Mouse (Mus musculus) CH12.LX (cell line): ENCODE measurements around the gene Ms4a1. TPM values are rescaled to one million over a fixed set of nuclear protein-coding genes. Genes with fewer than 3 reads are reported as not detected.

Experiments
- DNase-seq: peaks from one replicate; pipeline ENCODE4 v3.0.0-alpha.2; 2013; ENCODE audit errors: extremely low read depth
- H3K27ac ChIP-seq: 2 replicates; pipeline ENCODE4 v1.5.1; 2012; ENCODE audit warnings: low read depth, mild to moderate bottlenecking, control low read depth, moderate library complexity; ENCODE audit not compliant: insufficient read depth
- H3K27me3 ChIP-seq: replicated peaks from 2 replicates; pipeline ENCODE3; 2012; ENCODE audit warnings: inconsistent platforms
- H3K36me3 ChIP-seq, 2 experiments: replicated peaks in 1 of 2; 2 replicates each; pipeline versions ENCODE3 to v1.6.1; 2012; ENCODE audit warnings: inconsistent platforms in 1 of 2, low read length in 1 of 2, mild to moderate bottlenecking in 1 of 2, mixed read lengths in 1 of 2, moderate library complexity in 1 of 2; ENCODE audit not compliant: control insufficient read depth in 1 of 2, insufficient read depth in 1 of 2
- H3K4me1 ChIP-seq, 2 experiments: 2 replicates each; pipeline ENCODE4 v1.6.1; 2012; ENCODE audit warnings: inconsistent platforms in 1 of 2, moderate library complexity in 1 of 2; ENCODE audit not compliant: insufficient read depth in 2 of 2, control insufficient read depth in 1 of 2
- H3K4me2 ChIP-seq: 2 replicates; pipeline ENCODE4 v1.6.1; 2012; ENCODE audit warnings: low read depth, mild to moderate bottlenecking, control low read depth; ENCODE audit not compliant: poor library complexity, insufficient read depth, severe bottlenecking
- H3K4me3 ChIP-seq, 3 experiments: fragments of 150-350 bp in 1 of 3; sonication (generic) in 1 of 3; replicated peaks in 1 of 3; 2 replicates each; pipeline versions ENCODE3 to v1.5.1; 2011 to 2012; ENCODE audit warnings: low read depth in 2 of 3, low read length in 2 of 3, mild to moderate bottlenecking in 2 of 3, moderate library complexity in 2 of 3, control low read depth in 1 of 3, improper control_type of control experiment in 1 of 3, inconsistent platforms in 1 of 3, mixed read lengths in 1 of 3; ENCODE audit not compliant: poor library complexity in 1 of 3
- H3K79me2 ChIP-seq: replicated peaks from 2 replicates; pipeline ENCODE4 v1.6.1; 2012; ENCODE audit warnings: mild to moderate bottlenecking, moderate library complexity; ENCODE audit not compliant: control insufficient read depth, poor library complexity, insufficient read depth, severe bottlenecking; ENCODE audit errors: extremely low read depth
- H3K9ac ChIP-seq: 2 replicates; pipeline ENCODE4 v1.6.1; 2012; ENCODE audit warnings: low read depth, mild to moderate bottlenecking, control low read depth, moderate library complexity; ENCODE audit not compliant: insufficient read depth
- H3K9me3 ChIP-seq: replicated peaks from 2 replicates; pipeline ENCODE3; 2012; ENCODE audit warnings: low read length, inconsistent platforms, mixed read lengths
- BHLHE40 ChIP-seq: IDR thresholded peaks from 2 replicates; pipeline ENCODE4 v1.6.1; 2011; ENCODE audit warnings: mild to moderate bottlenecking, low read depth, low read length, improper control_type of control experiment
- CHD1 ChIP-seq: IDR thresholded peaks from 2 replicates; pipeline ENCODE4 v1.6.1; 2012; ENCODE audit warnings: low read depth, low read length, improper control_type of control experiment, inconsistent platforms
- CHD2 ChIP-seq: IDR thresholded peaks from 2 replicates; pipeline ENCODE4 v1.6.1; 2011; ENCODE audit warnings: low read length, improper control_type of control experiment
- CTCF ChIP-seq, 2 experiments: IDR thresholded peaks in 1 of 2; conservative IDR thresholded peaks in 1 of 2; 2 replicates each; pipeline ENCODE4 v1.5.1; 2011 to 2012; ENCODE audit warnings: low read depth in 2 of 2, low read length in 2 of 2, improper control_type of control experiment in 1 of 2, inconsistent platforms in 1 of 2, mild to moderate bottlenecking in 1 of 2, moderate library complexity in 1 of 2
- E2F4 ChIP-seq: IDR thresholded peaks from 2 replicates; pipeline ENCODE4 v1.6.1; 2011; ENCODE audit warnings: low read depth, low read length, improper control_type of control experiment; ENCODE audit not compliant: insufficient replicate concordance
- ELF1 ChIP-seq: IDR thresholded peaks from 2 replicates; pipeline ENCODE4 v1.6.1; 2014; ENCODE audit warnings: low read depth, mild to moderate bottlenecking, inconsistent platforms, low read length, improper control_type of control experiment
- EP300 ChIP-seq: IDR thresholded peaks from 2 replicates; pipeline ENCODE4 v1.6.1; 2011; ENCODE audit warnings: low read length, improper control_type of control experiment
- ETS1 ChIP-seq: conservative IDR thresholded peaks from 2 replicates; pipeline ENCODE4 v1.6.1; 2012; ENCODE audit warnings: low read depth, mild to moderate bottlenecking, inconsistent platforms, low read length, improper control_type of control experiment, moderate library complexity
- GABPA ChIP-seq: IDR thresholded peaks from 2 replicates; pipeline ENCODE4 v1.6.1; 2012; ENCODE audit warnings: low read depth, low read length, improper control_type of control experiment, inconsistent platforms; ENCODE audit not compliant: insufficient replicate concordance
- HCFC1 ChIP-seq: IDR thresholded peaks from 2 replicates; pipeline ENCODE4 v1.6.1; 2012; ENCODE audit warnings: low read depth, mild to moderate bottlenecking, inconsistent platforms, low read length, improper control_type of control experiment
- IRF4 ChIP-seq: IDR thresholded peaks from 2 replicates; pipeline ENCODE4 v1.6.1; 2014; ENCODE audit warnings: low read depth, mild to moderate bottlenecking, inconsistent platforms, low read length, improper control_type of control experiment
- JUN ChIP-seq: IDR thresholded peaks from 2 replicates; pipeline ENCODE4 v1.6.1; 2011; ENCODE audit warnings: low read depth, mild to moderate bottlenecking, low read length, improper control_type of control experiment, moderate library complexity; ENCODE audit not compliant: insufficient read depth
- JUND ChIP-seq: conservative IDR thresholded peaks from 2 replicates; pipeline ENCODE4 v1.6.1; 2011; ENCODE audit warnings: low read depth, low read length, improper control_type of control experiment
- KAT2A ChIP-seq: IDR thresholded peaks from 2 replicates; pipeline ENCODE4 v1.6.1; 2012; ENCODE audit warnings: low read length, improper control_type of control experiment, inconsistent platforms; ENCODE audit not compliant: insufficient replicate concordance
- MAFK ChIP-seq: IDR thresholded peaks from 2 replicates; pipeline ENCODE4 v1.6.1; 2011; ENCODE audit warnings: low read length, improper control_type of control experiment; ENCODE audit not compliant: insufficient replicate concordance
- MEF2A ChIP-seq: IDR thresholded peaks from 2 replicates; pipeline ENCODE4 v1.6.1; 2014; ENCODE audit warnings: low read depth, mild to moderate bottlenecking, inconsistent platforms, low read length, improper control_type of control experiment, borderline replicate concordance
- MXI1 ChIP-seq: IDR thresholded peaks from 2 replicates; pipeline ENCODE4 v1.6.1; 2011; ENCODE audit warnings: mild to moderate bottlenecking, low read depth, low read length, improper control_type of control experiment
- MYC ChIP-seq: IDR thresholded peaks from 2 replicates; pipeline ENCODE4 v1.6.1; 2011; ENCODE audit warnings: low read depth, mild to moderate bottlenecking, improper control_type of control experiment, low read length
- NELFE ChIP-seq: IDR thresholded peaks from 2 replicates; pipeline ENCODE4 v1.6.1; 2011; ENCODE audit warnings: low read depth, low read length, improper control_type of control experiment
- NRF1 ChIP-seq: IDR thresholded peaks from 2 replicates; pipeline ENCODE4 v1.6.1; 2014; ENCODE audit warnings: low read depth, mild to moderate bottlenecking, inconsistent platforms, low read length, improper control_type of control experiment, moderate library complexity
- PAX5 ChIP-seq: IDR thresholded peaks from 2 replicates; pipeline ENCODE4 v1.6.1; 2012; ENCODE audit warnings: low read length, inconsistent platforms, mixed read lengths
- POLR2A ChIP-seq: IDR thresholded peaks from 2 replicates; pipeline ENCODE4 v1.6.1; 2011; ENCODE audit warnings: low read depth, mild to moderate bottlenecking, improper control_type of control experiment, low read length
- POLR2AphosphoS2 ChIP-seq: IDR thresholded peaks from 2 replicates; pipeline ENCODE4 v1.6.1; 2011; ENCODE audit warnings: low read depth, low read length, improper control_type of control experiment
- RCOR1 ChIP-seq: conservative IDR thresholded peaks from 2 replicates; pipeline ENCODE4 v1.6.1; 2012; ENCODE audit warnings: low read depth, mild to moderate bottlenecking, inconsistent platforms, low read length, improper control_type of control experiment
- SIN3A ChIP-seq: IDR thresholded peaks from 2 replicates; pipeline ENCODE4 v1.6.1; 2012; ENCODE audit warnings: low read length, improper control_type of control experiment, inconsistent platforms
- TBP ChIP-seq: conservative IDR thresholded peaks from 2 replicates; pipeline ENCODE4 v1.6.1; 2011; ENCODE audit warnings: low read depth, low read length, improper control_type of control experiment
- TCF12 ChIP-seq: IDR thresholded peaks from 2 replicates; pipeline ENCODE4 v1.6.1; 2014; ENCODE audit warnings: low read depth, mild to moderate bottlenecking, inconsistent platforms, low read length, improper control_type of control experiment
- USF1 ChIP-seq: IDR thresholded peaks from 2 replicates; pipeline ENCODE4 v1.6.1; 2014; ENCODE audit warnings: low read depth, mild to moderate bottlenecking, inconsistent platforms, low read length, improper control_type of control experiment
- USF2 ChIP-seq: conservative IDR thresholded peaks from 2 replicates; pipeline ENCODE4 v1.6.1; 2011; ENCODE audit warnings: low read depth, low read length, improper control_type of control experiment
- ZKSCAN1 ChIP-seq: IDR thresholded peaks from 2 replicates; pipeline ENCODE4 v1.6.1; 2012; ENCODE audit warnings: low read depth, inconsistent platforms, low read length, improper control_type of control experiment, borderline replicate concordance
- ZMIZ1 ChIP-seq: IDR thresholded peaks from 2 replicates; pipeline ENCODE4 v1.6.1; 2012; ENCODE audit warnings: low read depth, mild to moderate bottlenecking, inconsistent platforms, low read length, improper control_type of control experiment
- ZNF384 ChIP-seq: IDR thresholded peaks from 2 replicates; pipeline ENCODE4 v1.6.1; 2012; ENCODE audit warnings: low read depth, low read length, improper control_type of control experiment, inconsistent platforms
- dilution Hi-C: fragments of 300-500 bp; cut with MboI; formaldehyde crosslinking; loops from 2 replicates; pipeline ENCODE4 v1.14.3; 2020; ENCODE audit warnings: low sequenced_read_pairs; ENCODE audit not compliant: extremely low pct_unique_long_range_greater_than_20kb, extremely low pct_ligation_motif_present
- in situ Hi-C: fragments of 300-500 bp; cut with MboI; formaldehyde crosslinking; loops from 3 replicates; pipeline ENCODE4 v1.14.3; 2019; ENCODE audit warnings: low sequenced_read_pairs, low pct_ligation_motif_present, low pct_unique_long_range_greater_than_20kb, mixed read lengths
- polyA plus RNA-seq: library from polyadenylated mRNA; unstranded; fragments of >175 nt; gene quantifications from 2 replicates; pipeline ENCODE4 v1.2.1, GENCODE M21; 2012; ENCODE audit warnings: low read depth; ENCODE audit not compliant: insufficient read length
- total RNA-seq, 2 experiments: library from RNA; depleted of rRNA; stranded (reverse); fragments of 300-350 nt in 1 of 2; fragments of >200 nt in 1 of 2; gene quantifications; 2 replicates each; pipeline ENCODE4 v1.2.3; 2012 to 2014

Ms4a1 gene
- total and polyA plus RNA-seq, 3 experiments, result 106 to 642 (median 387) TPM

GRCm38 (mm10) chr19:11261522-11261921, 4.5 kb downstream of the Ms4a1 start:
- peaks cover 27 to 52% of the 10 kb centered on the region in 2 experiments for H3K36me3 ChIP-seq
- H3K27me3 ChIP-seq, result no peaks in the 10 kb centered on the region
- no peak overlapping the region for H3K9ac ChIP-seq
- no peak overlapping the region for H3K27ac ChIP-seq
- peak overlapping the region in 2 of 3 experiments; percentile 8 to 32 for H3K4me3 ChIP-seq
- peaks cover 2 to 44% of the 10 kb centered on the region in 2 experiments; a peak in 3 of 4 replicates for H3K4me1 ChIP-seq
- DNase-seq, result no peak
- TF ChIP-seq JUN, result no peak
- peak; percentile 33; the same call in 1 of the 2 replicates for TF ChIP-seq BHLHE40
- TF ChIP-seq IRF4, result no peak
- TF ChIP-seq ETS1, result no peak
- no peak for TF ChIP-seq POLR2AphosphoS2
- TF ChIP-seq CTCF (conservative IDR thresholded peaks at IDR 0.05 in 1 of 2, IDR thresholded peaks at IDR 0.05 in 1 of 2; ENCODE audit: low read depth in 2 of 2, low read length in 2 of 2), result no peak
- no peak for TF ChIP-seq ZKSCAN1
- dilution Hi-C loops, result no loop called here
- no peak overlapping the region; the same call in 1 of the 2 replicates for H3K4me2 ChIP-seq
- in situ Hi-C loops, result no loop called here
- H3K9me3 ChIP-seq, result no peaks in the 10 kb centered on the region
- H3K79me2 ChIP-seq, result peaks cover 32% of the 10 kb centered on the region

- H3K4me1 ChIP-seq, result peaks cover 15 to 48% of the 10 kb centered on the region in 2 experiments
- H3K79me2 ChIP-seq, result no peaks in the 10 kb centered on the region
- H3K4me3 ChIP-seq, result no peak overlapping the region
- H3K36me3 ChIP-seq, result peaks cover 0 to 2% of the 10 kb centered on the region in 2 experiments
- peak; percentile 72 for DNase-seq
- H3K27me3 ChIP-seq, result no peaks in the 10 kb centered on the region
- H3K27ac ChIP-seq, result peak overlapping the region; percentile 31
- peaks cover 3% of the 10 kb centered on the region for H3K9me3 ChIP-seq
- in situ Hi-C loops (no loop called here), dilution Hi-C loops (no loop called here)
- no peak overlapping the region for H3K9ac ChIP-seq
- H3K4me2 ChIP-seq, result 0 out of 2 replicates have a peak overlapping the region, but pooled peaks have one; percentile 23
- TF ChIP-seq USF1 (no peak), POLR2AphosphoS2 (no peak), ZNF384 (peak; percentile 41; the same call in 1 of the 2 replicates), NELFE (no peak), KAT2A (no peak), MXI1 (no peak), EP300 (peak; percentile 91), GABPA (no peak), IRF4 (peak; percentile 87), TBP (0 out of 2 replicates have a peak, but pooled peaks have one; percentile 27), CTCF (conservative IDR thresholded peaks at IDR 0.05 in 1 of 2, IDR thresholded peaks at IDR 0.05 in 1 of 2; ENCODE audit: low read depth in 2 of 2, low read length in 2 of 2) (no peak), JUND (0 out of 2 replicates have a peak, but pooled peaks have one; percentile 37), CHD2 (no peak), PAX5 (no peak), E2F4 (no peak), ZMIZ1 (no peak), MAFK (no peak), ETS1 (peak; percentile 95), SIN3A (no peak), USF2 (no peak), HCFC1 (peak; percentile 37; the same call in 1 of the 2 replicates), ELF1 (no peak), POLR2A (no peak), MYC (no peak), RCOR1 (no peak), MEF2A (peak; percentile 77), BHLHE40 (peak; percentile 54), NRF1 (no peak), TCF12 (peak; percentile 55; the same call in 1 of the 2 replicates), CHD1 (no peak)
Measured at GRCm38 (mm10) chr19:11244230-11244629, 21.8 kb downstream of the Ms4a1 start.
